Mouse (Mus musculus): Measurements from ENCODE around the gene Cnnm1. TPM values are rescaled to one million over a fixed set of nuclear protein-coding genes. Genes with fewer than 3 reads are reported as not detected.
A peak's percentile ranks its signal among the peaks of the same experiment; 100 is the strongest.

Gene Cnnm1
- total and polyA plus RNA-seq, 2 experiments from 2014 or later: 2.5 to 9.6 TPM

DNA sequence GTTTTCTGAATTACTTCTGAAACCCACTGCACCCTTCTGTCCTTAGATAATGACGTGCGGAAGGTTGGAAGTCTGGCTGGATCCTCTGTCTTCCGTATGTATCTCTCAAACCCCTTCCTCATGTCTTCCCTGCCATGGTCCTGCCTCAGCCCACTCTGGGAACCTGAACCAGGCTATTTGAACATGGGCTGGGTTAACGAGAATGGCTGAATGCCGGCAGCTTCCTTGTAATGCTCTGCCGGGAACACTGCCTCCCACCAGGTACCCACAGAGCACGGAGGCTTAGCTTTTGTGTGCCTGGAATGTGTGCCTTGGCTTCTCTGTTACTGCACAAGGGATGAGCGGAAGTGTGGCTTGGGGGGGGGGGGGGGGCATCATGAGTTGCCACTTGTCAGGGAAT lies 32.1 kb downstream of the Cnnm1 start:
- Histone ChIP-seq H3K36me3 (ENCODE audit: insufficient read depth, low read length) (no peaks in the 10 kb centered on the region), H3K9me3 (ENCODE audit: low read length) (no peaks in the 10 kb centered on the region), H3K9ac (replicated peaks; ENCODE audit: low read length) (no peak overlapping the region), H3K4me3 (ENCODE audit: low read length) (no peak overlapping the region), H3K27ac (no peak overlapping the region), H3K4me1 (ENCODE audit: insufficient read depth, low read length) (no peaks in the 10 kb centered on the region), H3K4me2 (ENCODE audit: low read depth, low read length) (no peak overlapping the region), H3K27me3 (ENCODE audit: insufficient read depth, low read length) (no peaks in the 10 kb centered on the region)
- no peak for ATAC-seq
- WGBS: 57% methylated on average over 8 of the region's 8 CpGs
- DNase-seq (ENCODE audit: low spot score): no peak
- TF ChIP-seq CTCF (IDR thresholded peaks at IDR 0.05; ENCODE audit: low read depth): no peak

DNA sequence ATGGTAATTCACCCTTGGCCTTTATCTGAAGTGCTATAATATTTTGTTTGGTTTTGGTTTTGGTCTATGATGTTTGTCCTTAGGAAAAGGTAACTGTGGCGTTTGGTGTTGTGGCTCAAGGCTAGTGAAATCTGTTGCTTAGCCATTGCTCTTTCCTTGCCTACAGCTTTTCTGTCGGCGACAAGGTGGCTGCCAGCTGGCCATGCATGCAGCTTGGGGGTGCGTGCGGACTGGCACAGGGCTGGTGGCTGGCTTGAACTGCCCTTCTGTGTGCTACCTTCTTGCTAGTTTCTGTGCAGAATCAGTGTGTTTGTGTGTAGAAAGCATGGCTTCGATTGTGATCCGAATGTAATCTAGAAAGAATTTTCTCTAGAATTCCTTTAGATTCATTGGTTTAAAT lies 32.5 kb downstream of the Cnnm1 start:
- DNase-seq (ENCODE audit: low spot score) (no peak), ATAC-seq (no peak)
- no peaks in the 10 kb centered on the region for H3K9me3 ChIP-seq (ENCODE audit: low read length)
- no peak overlapping the region for H3K4me2 ChIP-seq (ENCODE audit: low read depth, low read length)
- TF ChIP-seq CTCF (IDR thresholded peaks at IDR 0.05; ENCODE audit: low read depth): no peak
- H3K4me1 ChIP-seq (ENCODE audit: insufficient read depth, low read length): no peaks in the 10 kb centered on the region
- no peaks in the 10 kb centered on the region for H3K27me3 ChIP-seq (ENCODE audit: insufficient read depth, low read length)
- no peak overlapping the region for H3K27ac ChIP-seq
- no peaks in the 10 kb centered on the region for H3K36me3 ChIP-seq (ENCODE audit: insufficient read depth, low read length)
- no peak overlapping the region for H3K4me3 ChIP-seq (ENCODE audit: low read length)
- 79% methylated on average over 7 of the region's 7 CpGs for WGBS
- H3K9ac ChIP-seq (replicated peaks; ENCODE audit: low read length): no peak overlapping the region

DNA sequence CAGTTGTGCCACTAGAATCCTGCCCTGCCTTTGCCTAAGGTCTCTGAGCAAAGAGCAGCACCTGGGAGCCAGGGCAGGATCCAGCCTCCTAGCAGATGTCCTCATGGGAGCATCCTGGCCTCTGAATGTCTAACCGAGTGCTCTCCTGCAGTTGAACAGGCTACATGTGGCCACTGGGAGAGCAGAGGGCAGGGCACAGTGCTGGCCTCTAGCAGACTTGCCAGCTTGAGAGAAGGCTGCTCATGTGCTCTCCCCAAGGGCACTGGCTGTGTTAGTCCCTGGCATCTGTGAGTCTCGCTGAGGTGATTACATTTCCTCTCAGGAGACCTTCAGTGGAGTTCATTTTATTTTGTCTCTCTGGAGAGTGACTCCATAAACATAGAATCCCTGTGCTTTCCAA lies 35.4 kb downstream of the Cnnm1 start:
- no peak overlapping the region for H3K27ac ChIP-seq
- H3K36me3 ChIP-seq (ENCODE audit: insufficient read depth, low read length): no peaks in the 10 kb centered on the region
- H3K4me2 ChIP-seq (ENCODE audit: low read depth, low read length): no peak overlapping the region
- TF ChIP-seq CTCF (IDR thresholded peaks at IDR 0.05; ENCODE audit: low read depth): no peak
- H3K9me3 ChIP-seq (ENCODE audit: low read length): no peaks in the 10 kb centered on the region
- 48% methylated on average over 2 of the region's 2 CpGs for WGBS
- no peak for ATAC-seq
- H3K4me3 ChIP-seq (ENCODE audit: low read length): no peak overlapping the region
- no peak overlapping the region for H3K9ac ChIP-seq (replicated peaks; ENCODE audit: low read length)
- H3K27me3 ChIP-seq (ENCODE audit: insufficient read depth, low read length): no peaks in the 10 kb centered on the region
- DNase-seq (ENCODE audit: low spot score): no peak
- no peaks in the 10 kb centered on the region for H3K4me1 ChIP-seq (ENCODE audit: insufficient read depth, low read length)

DNA sequence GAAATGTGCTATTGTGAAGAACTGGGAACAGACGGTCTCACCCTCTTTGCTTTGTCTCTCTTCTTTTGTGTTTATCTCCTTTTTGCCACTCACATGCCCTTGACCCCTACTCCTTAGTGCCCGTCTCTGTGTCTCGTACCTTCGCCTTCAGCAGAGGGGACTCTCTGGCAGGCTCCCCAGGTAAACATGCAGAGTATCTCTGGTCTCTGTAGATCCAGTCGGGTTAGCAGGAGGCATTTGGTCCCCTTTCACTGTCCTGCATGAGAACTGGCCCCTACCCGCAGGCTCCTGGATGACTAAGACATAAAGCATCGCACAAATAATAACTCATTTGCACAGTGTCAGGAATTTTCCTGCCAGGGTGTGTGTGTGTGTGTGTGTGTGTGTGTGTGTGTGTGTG lies 35.8 kb downstream of the Cnnm1 start:
- Histone ChIP-seq H3K36me3 (ENCODE audit: insufficient read depth, low read length) (no peaks in the 10 kb centered on the region), H3K4me1 (ENCODE audit: insufficient read depth, low read length) (no peaks in the 10 kb centered on the region), H3K4me2 (ENCODE audit: low read depth, low read length) (no peak overlapping the region), H3K4me3 (ENCODE audit: low read length) (no peak overlapping the region), H3K27me3 (ENCODE audit: insufficient read depth, low read length) (no peaks in the 10 kb centered on the region), H3K27ac (no peak overlapping the region), H3K9me3 (ENCODE audit: low read length) (no peaks in the 10 kb centered on the region), H3K9ac (replicated peaks; ENCODE audit: low read length) (no peak overlapping the region)
- no peak for TF ChIP-seq CTCF (IDR thresholded peaks at IDR 0.05; ENCODE audit: low read depth)
- 68% methylated on average over 7 of the region's 7 CpGs for WGBS
- no peak for DNase-seq (ENCODE audit: low spot score)
- no peak for ATAC-seq

DNA sequence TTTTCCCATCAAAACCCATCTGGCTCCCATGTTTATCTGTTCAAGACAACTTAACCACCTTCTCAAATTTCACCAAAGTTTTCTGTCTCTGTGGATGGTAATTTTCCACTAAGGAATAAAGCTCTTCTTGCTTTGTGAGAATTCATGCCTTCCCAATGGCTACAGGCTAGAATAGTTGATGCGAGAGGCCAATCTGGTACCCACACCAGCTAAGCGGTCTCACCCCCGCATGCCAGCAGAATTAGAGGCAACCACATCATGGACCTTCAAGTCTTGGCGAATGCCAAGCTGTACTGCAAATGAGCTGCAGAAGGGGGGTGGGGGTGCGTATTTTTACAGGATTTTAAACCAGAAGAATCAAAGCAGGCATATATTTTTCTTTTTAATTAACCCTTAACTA lies 37.2 kb downstream of the Cnnm1 start:
- H3K27me3 ChIP-seq (ENCODE audit: insufficient read depth, low read length): no peaks in the 10 kb centered on the region
- TF ChIP-seq CTCF (IDR thresholded peaks at IDR 0.05; ENCODE audit: low read depth): no peak
- no peak overlapping the region for H3K4me3 ChIP-seq (ENCODE audit: low read length)
- H3K27ac ChIP-seq: no peak overlapping the region
- H3K36me3 ChIP-seq (ENCODE audit: insufficient read depth, low read length): no peaks in the 10 kb centered on the region
- 90% methylated on average over 5 of the region's 5 CpGs for WGBS
- H3K9me3 ChIP-seq (ENCODE audit: low read length): no peaks in the 10 kb centered on the region
- H3K4me2 ChIP-seq (ENCODE audit: low read depth, low read length): no peak overlapping the region
- H3K9ac ChIP-seq (replicated peaks; ENCODE audit: low read length): no peak overlapping the region
- no peak for ATAC-seq
- no peak for DNase-seq (ENCODE audit: low spot score)
- H3K4me1 ChIP-seq (ENCODE audit: insufficient read depth, low read length): no peaks in the 10 kb centered on the region

DNA sequence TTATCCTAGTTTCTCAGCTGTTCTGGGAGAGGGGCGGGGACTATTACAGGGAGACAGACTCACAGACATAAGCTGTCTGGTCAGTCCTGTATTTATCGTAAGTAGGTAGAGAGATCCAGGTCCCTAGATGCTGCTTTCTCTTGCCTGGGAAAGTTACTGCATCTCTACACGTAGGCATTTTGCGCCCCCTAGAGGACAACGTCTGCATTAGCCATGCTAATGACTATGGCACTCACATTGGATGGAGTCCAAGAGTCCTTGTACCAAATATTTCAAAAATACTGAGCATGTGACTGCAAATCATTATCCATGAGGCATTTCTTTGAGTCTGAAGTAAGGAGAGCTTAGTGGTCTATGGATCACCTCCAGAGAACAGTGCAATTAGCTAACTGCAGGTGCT lies 38.7 kb downstream of the Cnnm1 start:
- H3K9ac ChIP-seq (replicated peaks; ENCODE audit: low read length): no peak overlapping the region
- no peaks in the 10 kb centered on the region for H3K36me3 ChIP-seq (ENCODE audit: insufficient read depth, low read length)
- H3K4me1 ChIP-seq (ENCODE audit: insufficient read depth, low read length): no peaks in the 10 kb centered on the region
- 20% methylated on average over 5 of the region's 5 CpGs for WGBS
- no peaks in the 10 kb centered on the region for H3K9me3 ChIP-seq (ENCODE audit: low read length)
- H3K4me2 ChIP-seq (ENCODE audit: low read depth, low read length): no peak overlapping the region
- no peak overlapping the region for H3K27ac ChIP-seq
- no peaks in the 10 kb centered on the region for H3K27me3 ChIP-seq (ENCODE audit: insufficient read depth, low read length)
- peak; percentile 43; the same call in 1 of the 2 replicates for ATAC-seq
- DNase-seq (ENCODE audit: low spot score): peak; percentile 90
- no peak overlapping the region for H3K4me3 ChIP-seq (ENCODE audit: low read length)
- peak; percentile 90 for TF ChIP-seq CTCF (IDR thresholded peaks at IDR 0.05; ENCODE audit: low read depth)

DNA sequence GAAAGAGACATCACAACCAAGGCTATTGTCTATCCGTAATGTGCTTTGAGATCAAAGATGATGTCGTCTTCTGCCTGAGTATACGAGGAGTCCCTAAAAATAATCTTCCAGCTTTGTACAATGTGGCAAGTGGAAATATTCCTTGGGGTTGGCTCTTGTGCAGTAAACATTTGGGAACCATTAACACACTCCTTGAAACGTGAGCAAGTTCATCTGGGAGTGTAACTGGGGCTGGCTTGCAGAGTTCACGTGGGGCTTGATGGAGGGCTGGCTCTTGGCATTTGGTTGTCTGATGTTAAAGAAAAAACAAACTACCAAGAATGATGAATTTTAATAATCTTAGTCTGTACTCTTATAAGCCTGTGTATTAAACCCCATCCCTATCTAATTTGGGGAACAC lies 39.2 kb downstream of the Cnnm1 start:
- no peaks in the 10 kb centered on the region for H3K27me3 ChIP-seq (ENCODE audit: insufficient read depth, low read length)
- no peak overlapping the region for H3K4me2 ChIP-seq (ENCODE audit: low read depth, low read length)
- no peak for TF ChIP-seq CTCF (IDR thresholded peaks at IDR 0.05; ENCODE audit: low read depth)
- no peaks in the 10 kb centered on the region for H3K36me3 ChIP-seq (ENCODE audit: insufficient read depth, low read length)
- H3K4me3 ChIP-seq (ENCODE audit: low read length): no peak overlapping the region
- no peak overlapping the region for H3K27ac ChIP-seq
- no peaks in the 10 kb centered on the region for H3K4me1 ChIP-seq (ENCODE audit: insufficient read depth, low read length)
- ATAC-seq (no peak), DNase-seq (ENCODE audit: low spot score) (no peak)
- no peaks in the 10 kb centered on the region for H3K9me3 ChIP-seq (ENCODE audit: low read length)
- 87% methylated on average over 5 of the region's 5 CpGs for WGBS
- no peak overlapping the region for H3K9ac ChIP-seq (replicated peaks; ENCODE audit: low read length)
